Mouse (Mus musculus): ENCODE measurements around the gene Magi1.

The Magi1 gene

DNA sequence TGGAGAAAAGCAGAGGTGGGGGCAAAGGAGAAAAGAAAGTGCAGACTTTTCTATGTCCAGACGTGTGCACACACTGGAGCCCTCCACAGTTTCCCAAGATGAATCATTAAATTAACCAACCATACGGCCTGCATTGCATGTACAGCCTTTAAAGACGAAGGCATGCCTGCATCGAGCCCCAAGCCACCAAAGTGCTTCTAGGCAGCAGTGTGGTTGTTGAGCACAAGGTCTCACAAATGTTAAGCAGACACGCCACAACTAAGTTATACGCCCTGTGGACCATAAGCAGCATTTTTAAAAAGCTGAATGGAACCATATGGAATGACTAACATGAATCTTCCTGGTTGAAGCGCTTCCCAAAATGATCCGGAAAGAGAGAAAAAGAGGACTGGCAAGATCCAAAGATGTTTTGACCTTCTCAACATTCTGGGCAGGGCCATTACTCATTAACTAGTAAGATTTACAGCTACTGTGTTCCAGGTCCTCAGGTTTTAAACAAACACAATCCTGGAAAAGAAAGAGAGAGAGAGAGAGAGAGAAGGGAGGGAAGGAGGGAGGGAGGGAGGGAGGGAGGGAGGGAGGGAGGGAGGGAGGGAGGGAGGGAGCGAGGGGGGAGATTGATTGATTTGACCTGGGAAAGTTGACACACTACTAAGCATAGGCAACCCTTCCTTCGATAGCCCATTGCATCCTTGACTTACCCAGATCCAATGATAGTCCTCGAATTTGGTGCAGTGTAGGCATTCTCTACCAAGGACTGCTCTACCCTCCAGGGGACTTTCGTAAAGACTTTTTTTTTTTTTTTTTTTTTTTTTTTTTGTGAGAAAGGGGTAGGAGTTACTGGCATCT, 26.5 kb downstream of the Magi1 start:
- DNase-seq (ENCODE audit: low spot score) = peak; percentile 55

DNA sequence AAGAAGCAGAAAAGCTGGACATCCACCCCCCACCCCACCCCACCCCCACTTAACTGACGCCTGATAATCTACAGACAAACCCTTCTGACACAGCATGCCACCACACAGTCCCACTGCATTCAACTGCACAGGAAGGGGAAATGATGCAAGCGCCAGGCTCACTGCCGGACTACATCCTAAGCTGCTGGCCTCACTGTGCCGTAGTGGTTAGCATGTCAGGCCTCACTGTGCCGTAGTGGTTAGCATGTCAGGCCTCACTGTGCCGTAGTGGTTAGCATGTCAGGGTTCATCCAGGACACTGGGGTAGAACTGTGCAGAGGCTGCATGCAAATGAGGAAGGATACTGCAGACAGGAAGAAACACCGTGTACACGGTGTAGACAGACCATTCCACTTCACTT, 29.8 kb downstream of the Magi1 start:
- DNase-seq (ENCODE audit: low spot score) = no peak

DNA sequence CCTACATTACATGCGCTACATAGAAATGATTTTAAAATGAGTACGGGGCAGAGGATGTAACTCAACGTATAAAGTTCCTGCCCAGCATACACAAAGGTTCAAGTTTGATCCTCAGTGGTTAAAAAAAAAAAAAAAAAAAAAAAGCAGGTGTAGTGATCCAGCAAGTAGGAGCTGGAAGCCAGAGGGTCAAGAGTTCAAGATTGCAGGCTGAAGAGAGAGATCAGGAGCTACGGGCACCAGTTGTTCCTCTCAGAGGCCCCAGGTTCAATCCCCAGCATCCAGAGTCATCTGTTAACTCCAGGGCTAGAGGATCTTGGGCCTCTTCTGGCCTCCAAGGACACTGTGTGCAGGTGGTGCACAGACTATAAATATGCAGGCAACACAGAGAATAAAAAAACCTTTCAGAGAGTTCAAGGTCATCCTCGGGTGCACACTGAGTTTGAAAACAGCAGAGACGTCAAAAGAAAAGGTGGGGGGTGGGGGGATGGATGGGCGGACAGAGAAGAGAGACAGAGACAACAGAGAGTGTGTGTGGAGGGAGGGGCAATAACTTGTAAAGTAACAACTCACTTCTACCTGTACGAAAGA, 32.3 kb downstream of the Magi1 start:
- no peak for DNase-seq (ENCODE audit: low spot score)

DNA sequence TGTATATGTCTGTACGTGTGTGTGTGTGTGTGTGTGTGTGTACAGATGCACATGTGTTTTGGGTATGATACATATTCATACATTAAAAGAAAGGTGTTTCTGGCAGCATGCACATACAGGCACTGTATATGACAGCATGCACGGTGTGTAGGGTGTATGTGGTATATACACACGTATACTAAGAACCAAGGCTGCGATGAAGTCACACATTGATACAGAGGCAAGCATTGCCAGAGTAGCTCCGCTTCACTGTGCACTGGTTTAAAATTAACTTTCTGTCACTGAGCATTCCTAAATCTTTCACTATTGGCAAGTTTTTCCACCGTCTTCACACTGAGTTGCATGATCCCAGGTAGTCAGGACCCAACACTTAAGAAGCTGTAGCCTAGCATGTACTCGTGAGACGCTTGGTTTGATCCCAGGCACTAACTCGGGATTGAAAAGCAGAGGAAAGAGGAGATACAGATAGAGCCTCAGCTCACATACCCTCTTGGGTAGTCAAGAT, 34.4 kb downstream of the Magi1 start:
- no peak for DNase-seq (ENCODE audit: low spot score)

DNA sequence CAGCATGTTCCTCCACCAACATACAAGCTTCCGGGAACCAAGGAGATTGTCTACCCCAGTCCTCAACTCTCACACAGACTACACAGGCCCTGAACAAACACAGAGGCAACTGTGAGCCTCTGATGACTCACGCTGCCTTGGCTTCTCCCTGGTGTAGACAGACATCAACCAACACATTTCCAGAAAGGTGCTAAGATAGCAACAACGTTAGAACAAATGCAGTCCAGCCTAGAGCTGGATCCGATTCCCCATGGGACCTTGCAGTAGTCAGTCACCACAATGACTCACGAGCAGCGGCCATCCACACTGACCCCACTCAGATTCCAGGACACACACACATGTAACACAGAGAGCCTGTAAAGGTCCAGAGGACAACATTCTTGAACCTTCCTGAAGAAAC, 42.5 kb downstream of the Magi1 start:
- no peak for DNase-seq (ENCODE audit: low spot score)

DNA sequence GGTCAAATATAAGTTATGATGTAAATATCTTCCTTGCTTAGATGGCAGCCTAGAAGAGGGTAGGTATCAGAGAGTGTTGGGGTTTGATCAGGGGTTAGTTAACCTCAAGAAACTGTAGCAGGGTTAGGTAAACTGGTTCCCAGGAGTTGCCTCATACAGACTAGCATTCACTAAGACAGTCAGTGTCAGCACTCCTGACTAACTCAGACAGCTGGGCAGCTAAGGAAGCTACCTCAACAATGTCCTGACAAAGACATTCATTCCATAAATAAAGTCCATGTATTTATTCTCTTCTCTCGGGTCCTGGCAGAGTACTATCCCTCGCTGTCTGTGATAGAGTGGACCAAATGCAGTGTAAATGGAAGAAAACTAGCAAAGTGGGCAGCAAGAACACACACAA, 45.1 kb downstream of the Magi1 start:
- DNase-seq (ENCODE audit: low spot score) = no peak

DNA sequence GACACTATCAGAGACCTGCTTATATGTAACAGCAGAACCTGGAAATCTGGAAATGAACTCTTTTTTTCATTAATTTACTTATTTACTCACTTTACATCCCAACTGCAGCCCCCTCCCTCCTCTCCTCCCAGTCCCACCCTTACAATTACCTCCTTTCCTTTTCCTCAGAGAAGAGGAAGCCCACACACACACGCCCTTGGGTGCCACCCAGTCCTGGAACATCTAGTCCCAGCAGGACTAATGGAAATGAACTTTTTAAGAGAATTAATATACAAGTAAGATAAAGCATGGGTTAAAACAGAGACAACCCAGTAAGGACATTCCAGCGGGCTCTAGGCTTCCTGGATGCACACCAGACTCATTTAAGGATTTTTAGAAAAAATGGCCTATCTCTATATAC, 46.8 kb downstream of the Magi1 start:
- DNase-seq (ENCODE audit: low spot score) = no peak

DNA sequence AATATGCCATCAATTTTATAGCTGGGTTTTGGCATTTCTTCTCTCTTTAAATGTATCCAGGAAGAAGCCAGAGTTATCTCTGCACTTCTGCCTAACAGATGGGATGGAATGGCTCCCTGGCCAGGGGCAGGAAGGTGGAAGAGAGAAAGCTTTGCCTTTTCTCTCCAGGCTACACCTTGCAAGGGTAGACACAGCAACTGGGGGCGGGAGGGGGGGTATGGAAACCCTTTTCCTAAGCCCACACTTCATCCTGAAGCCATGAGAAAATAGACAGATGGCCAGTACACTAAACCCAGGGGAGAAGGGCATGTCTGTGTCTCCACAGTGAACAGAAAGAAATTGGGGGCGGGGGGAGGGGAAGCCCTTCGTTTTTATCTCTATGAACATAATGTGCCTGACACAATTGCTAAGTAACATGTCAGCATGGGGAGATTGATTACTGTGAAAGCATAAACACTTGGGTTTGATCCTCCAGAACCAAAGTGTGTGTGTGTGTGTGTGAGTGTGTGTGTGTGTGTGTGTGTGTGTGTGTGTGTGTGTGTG, 51.4 kb downstream of the Magi1 start:
- DNase-seq (ENCODE audit: low spot score) = no peak

DNA sequence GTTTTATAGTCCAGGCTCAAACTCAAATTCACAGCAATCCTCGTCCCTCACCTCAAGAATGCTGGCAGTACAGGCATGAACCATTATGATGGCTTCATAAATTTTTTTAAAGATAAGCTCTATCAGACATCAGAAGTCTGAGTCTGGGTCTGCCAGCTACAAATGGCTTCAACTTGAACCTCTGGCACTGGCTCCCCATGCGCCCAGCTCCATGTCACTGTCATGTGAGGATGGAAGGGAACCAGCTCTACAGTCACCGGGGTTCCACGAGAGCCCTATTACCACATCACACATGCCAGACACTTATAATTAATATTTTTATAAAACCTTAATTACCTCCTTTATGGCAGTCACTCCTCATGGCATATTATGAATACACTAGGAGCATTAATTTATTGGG, 51.9 kb downstream of the Magi1 start:
- no peak for DNase-seq (ENCODE audit: low spot score)

DNA sequence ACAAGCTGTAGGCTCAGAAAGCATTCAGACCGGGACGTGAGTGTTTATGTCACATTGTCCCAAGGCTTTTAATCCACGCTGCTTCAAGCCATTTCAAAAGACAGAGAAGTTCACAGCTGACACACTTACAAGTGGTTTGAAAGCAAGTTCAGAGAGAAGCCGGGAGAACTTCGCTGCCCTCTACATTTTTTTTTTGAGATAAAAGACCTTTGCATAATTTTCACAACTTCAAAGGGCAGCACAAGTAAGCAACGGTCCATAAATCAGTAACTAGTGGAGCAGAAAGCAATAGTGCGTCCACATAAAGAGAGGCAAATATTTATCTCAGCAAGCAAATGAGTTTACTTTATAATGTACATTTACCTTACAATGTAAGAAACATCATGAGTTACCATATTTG, 52.4 kb downstream of the Magi1 start:
- DNase-seq (ENCODE audit: low spot score) = no peak

DNA sequence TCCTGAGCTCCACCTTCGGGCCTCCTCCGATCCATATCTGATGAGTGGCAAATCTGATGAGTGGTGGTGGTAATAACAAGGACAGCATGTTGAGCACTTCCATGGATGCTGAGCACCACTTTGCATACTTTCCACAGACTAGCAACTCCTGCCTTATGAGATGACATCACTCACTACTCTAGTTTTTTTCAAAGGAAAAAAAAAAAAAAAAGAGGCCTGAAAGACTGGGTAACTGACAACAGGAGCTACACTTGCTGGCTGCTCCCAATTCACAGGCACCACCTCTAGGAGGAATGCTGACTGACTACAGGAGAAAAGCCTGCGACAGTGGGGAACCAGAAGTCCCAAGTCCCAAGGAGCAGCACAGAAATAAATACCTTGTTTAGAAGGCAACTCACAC, 52.8 kb downstream of the Magi1 start:
- DNase-seq (ENCODE audit: low spot score) = no peak

DNA sequence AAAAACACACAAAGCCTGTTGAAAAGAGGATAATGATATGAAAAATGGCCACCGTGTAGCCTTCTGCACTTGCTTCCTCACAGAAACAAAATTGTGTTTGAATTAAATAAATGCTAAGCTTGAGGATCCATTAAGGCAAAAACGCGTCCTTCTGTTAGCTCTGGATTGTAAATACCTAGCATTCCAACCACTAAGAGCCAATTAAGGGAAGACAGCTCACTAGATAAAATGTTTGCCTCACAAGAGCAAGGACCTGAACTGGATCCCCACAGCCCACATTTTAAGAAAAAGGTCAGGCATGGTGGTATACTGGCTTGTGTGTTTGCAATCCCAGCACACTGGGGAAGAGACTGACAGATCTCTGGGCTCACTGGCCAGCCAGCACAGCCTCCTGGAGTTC, 53.6 kb downstream of the Magi1 start:
- no peak for DNase-seq (ENCODE audit: low spot score)

DNA sequence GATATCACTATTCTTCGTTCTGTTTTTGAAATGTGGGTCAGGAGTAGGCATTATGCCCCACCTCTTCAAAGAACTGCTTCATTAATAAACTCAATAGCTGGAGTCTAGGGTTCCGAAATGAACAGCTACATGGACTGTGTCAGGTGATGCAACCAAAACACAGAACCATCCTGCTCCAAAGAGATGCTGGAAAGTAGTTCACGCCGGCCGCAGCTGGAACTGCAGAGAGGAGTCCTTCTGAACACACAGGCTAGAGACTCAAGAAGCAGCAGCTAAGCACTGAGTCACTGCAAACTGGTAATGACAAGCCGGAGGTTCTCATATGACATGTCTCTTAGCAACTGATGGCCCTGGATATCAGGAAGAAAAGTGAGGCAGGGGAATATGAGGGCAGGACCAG, 57.5 kb downstream of the Magi1 start:
- DNase-seq (ENCODE audit: low spot score) = no peak

DNA sequence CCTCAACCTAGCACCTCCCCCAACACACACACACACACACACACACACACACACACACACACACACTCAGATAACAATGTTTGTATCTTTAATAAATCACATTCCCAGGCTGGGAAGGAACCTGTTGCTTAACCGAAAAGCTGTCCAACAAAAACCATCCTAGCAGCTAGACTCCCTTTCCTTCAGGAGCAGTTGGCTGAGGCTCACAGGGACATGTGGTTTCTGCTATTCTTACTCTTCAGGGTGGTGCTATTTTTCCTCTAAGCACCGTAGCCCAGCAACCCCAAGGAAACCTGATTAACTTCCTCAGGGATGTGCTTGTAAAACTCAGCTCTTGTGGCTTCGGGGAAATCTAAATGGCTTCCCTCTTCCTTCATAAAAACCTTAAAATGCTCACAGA, 57.9 kb downstream of the Magi1 start:
- no peak for DNase-seq (ENCODE audit: low spot score)

DNA sequence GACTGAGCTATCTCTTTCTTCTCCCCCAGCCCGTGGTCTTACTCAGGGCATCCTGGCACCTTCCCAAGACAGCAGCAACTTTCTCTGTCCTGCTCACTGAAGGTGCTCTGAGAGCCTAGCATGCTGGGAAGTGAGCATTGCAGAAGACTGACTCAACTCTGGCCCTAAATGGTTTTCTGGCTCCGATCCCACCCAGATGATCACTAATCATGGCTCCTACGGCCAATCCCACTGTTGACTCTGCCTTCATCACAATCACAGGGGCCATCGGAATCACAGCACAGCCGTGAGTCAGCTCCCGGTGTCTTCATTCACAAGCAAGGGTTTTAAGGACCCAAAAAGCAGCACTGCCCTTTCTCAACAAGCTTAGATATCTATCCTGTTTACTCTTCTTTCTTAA, 58.6 kb downstream of the Magi1 start:
- DNase-seq (ENCODE audit: low spot score) = no peak

DNA sequence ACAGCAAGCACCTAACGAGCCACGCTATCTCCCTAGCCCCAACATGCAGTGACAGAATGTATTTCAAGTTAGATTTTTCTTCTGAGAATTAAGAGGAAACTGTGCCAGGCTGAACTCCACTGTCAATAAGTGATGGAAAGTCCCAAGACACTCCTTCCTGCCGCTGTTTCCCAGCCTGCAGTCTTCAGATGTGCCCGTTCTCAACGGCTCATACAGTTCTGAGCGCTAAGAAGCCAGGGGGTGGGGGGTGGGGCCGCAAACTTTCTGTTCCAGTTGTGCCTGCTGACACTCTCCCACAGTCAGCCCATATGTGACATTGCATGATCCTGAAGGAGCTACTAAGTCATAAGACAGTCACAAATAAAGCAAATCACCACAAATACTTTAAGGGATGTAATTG, 61.5 kb downstream of the Magi1 start:
- no peak for DNase-seq (ENCODE audit: low spot score)

DNA sequence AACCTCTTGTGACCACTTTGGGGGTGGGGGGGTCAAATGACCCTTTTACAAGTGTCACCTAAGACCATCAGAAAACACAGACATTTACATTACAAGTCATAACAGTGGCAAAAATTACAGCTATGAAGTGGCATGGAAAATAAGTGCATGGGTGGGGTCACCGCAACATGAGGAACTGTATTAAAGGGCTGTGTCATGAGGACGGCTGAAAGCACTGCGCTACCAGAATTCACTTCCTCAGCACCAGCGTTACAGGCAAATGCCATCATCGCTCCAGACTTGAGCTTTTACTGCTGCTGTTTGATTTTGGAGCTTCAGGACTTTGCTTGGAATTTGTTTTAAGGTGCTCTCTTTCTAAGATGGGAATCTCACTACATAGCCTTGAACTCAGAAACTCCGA, 62.0 kb downstream of the Magi1 start:
- no peak for DNase-seq (ENCODE audit: low spot score)

DNA sequence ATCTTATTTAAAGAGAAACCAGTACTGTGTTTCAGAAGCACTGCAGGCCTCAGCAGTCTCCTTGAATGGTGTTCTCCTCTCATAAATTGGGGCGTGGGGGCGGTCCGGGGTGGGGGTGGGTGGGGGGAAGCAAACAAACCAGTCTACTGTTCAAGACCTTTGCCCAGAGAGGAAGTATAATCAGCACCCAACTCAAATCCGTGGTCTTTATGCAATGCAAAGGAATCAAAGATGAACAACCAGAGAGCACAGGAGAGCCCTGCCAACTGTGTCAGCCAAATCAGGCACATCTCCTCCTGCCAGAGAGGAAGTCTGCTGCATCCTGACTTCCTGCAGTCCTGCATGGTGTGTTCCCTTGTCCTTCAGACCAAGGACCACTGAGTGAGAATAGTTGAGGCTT, 65.6 kb downstream of the Magi1 start:
- DNase-seq (ENCODE audit: low spot score) = no peak

DNA sequence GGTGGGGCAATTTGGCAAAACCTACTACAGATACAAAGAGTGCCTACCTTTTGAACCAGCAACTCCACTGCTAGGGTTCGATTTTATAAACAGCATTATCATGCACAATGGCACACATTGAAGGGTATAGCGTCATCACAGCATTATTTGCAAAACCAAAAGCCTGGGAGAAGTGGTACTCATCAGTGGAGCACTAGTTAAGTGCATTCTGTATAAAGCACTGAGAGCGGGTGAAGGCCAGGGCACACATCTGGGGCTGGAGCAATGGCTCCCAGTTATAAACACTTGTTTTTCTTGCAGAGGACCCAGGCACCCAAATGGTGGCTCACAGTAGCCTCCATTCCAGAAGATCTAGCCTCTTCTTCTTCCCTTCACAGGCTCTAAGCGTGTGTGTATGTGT, 67.9 kb downstream of the Magi1 start:
- no peak for DNase-seq (ENCODE audit: low spot score)

DNA sequence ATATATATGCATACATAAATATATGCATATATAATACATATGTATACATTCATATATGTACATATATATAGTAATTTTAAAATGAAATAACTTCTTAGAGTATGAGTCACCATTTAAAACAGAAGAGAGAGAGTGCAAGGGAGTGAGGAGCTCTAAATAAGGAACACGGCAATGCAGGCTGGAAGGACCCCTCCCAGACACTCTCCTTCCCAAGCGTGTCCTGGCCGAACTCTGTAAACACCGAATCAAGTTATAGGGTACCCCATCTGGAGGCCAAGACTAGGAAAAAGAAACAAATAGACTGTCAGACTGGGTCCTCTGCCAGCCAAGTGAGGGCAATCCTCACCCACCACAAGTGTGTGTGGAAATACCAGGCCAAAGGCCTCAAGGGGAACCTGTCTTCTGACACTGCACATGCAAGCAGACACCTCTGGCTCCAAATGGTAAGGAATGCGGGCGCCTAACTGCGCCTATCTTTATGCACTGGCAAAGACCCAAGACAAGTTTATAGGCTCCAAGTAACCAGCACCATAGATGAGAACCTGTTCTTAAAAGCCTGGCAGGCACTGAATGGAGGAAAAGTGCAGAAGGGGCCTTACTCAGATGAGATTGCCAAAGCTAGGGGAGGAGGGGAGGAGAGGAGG, 68.7 kb downstream of the Magi1 start:
- DNase-seq (ENCODE audit: low spot score) = no peak

DNA sequence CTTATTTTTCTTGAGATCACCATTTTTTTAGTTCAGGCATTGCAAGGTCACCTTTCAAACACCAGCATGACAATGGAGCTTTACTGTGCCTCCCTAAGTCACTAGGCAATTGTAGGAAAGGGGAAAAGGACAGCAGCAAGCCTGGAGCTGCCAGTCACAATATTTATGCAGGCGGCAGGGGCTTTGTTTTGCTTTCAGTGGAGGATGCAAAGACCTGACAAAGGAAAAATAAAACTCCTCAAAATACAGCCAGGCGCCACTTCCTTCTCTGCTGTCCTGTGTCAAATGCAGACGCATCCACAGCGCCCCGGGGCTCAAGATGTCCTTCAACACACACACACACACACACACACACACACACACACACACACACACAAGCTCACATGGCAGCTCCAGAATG, 77.8 kb downstream of the Magi1 start:
- no peak for DNase-seq (ENCODE audit: low spot score)

DNA sequence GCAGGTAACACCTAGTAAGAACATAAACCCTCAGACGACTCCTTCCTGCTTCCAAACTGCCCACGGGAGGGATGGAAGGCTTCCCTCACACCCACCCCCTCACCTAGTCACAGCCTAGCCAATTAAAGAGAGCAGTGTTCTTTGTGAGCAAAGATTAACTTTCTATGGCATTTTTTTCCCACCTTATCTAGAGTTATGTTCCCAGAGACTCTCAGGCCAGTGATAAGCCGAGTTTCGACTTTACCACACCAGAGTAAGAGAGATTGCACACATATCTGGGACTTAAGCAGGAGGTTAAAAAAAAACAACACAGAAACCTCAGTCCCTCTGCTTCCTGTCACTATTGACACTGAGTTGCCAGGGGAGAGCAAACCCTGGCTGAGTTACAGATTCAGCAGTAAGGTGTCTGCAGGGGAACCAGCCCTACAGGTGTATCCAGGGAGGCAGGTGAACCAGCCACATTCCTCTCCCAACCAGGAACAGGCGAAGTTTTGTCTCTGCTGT, 80.0 kb downstream of the Magi1 start:
- DNase-seq (ENCODE audit: low spot score) = peak; percentile 60

DNA sequence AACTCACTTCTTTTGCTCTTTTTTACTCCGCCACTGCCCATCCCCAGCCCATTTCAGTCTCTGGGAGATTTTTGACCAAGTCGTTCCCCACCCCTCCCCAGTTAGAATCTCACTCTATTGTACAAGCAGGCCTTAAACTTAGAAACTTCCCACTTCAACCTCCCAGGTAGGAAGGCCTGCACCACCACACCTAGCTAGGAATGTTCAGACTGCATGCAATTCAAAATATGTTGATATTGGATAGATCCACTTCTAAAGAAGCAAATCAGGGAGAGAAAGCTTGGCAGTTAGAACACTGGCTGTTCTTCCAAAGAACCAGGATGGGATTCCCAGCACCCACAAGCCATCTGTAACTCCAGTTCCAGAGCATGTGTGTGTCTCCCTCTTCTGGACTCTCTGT, 81.8 kb downstream of the Magi1 start:
- no peak for DNase-seq (ENCODE audit: low spot score)

All from yolk sac, embryonic 10.5 days (tissue).